Mouse (Mus musculus) heart, postnatal 0 days (tissue): ENCODE results near the gene Kpna3.

ENCODE experiments used
- CTCF ChIP-seq: IDR thresholded peaks from 2 replicates; pipeline ENCODE4 v1.5.1; 2016; ENCODE audit warnings: antibody characterized with exemption, control low read depth, low read depth
- EP300 ChIP-seq: IDR thresholded peaks from 2 replicates; pipeline ENCODE4 v1.6.1; 2016; ENCODE audit warnings: antibody characterized with exemption, low read depth

- TF ChIP-seq CTCF (0 out of 2 replicates have a peak, but pooled peaks have one; percentile 13), EP300 (no peak)
These were observed 79.3 kb downstream of the Kpna3 start, which contains the start of gene Ebpl for GRCm38 (mm10) chr14:61360131-61360980.
